Mouse (Mus musculus) frontal cortex, postnatal 14 days (tissue): Measurements from ENCODE around the gene Stum.
"Not testable (repeated sequence)": the region's sequence is repeated elsewhere in the genome, so short reads cannot be mapped to it uniquely, and the experiment has no call there.

Experiments used
- DNase-seq, 2 experiments: peaks; one replicate each; pipeline ENCODE4 v3.0.0; 2022; ENCODE audit warnings: low spot score in 2 of 2

The Stum gene

DNA sequence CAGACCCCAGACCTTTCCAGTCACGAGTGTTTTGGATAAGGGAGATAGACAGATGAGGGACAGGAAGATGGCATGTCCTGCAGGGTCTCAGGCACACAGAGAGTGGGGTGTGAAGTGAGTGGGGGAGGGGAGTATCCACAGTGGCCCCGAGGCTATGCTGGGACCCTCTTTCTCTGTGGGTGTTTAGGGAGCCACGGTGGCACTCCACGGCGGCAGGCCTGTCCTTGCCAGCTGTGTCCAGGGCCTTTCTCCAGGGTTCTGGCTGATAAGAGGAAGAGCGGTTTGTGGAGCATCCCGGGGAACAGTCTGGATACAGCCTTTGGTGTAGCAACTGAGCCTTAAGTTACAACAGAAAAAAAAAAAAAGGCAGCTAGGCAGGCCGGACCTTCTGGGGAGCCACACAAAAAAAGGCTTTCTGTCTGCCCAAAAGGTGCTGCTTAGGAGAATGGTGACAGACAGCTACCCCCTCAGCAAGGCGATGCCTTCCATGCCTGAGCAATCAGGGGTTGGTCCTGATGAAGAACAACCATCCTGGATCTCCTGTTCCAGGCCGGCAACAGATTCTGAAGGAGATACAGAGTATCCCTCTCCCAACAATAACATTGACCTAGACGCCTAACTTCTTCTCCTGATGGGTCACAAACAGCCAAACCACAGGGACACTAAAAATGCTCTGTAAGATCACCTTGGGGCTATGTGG, 76.8 kb downstream of the Stum start:
- no peak for DNase-seq

DNA sequence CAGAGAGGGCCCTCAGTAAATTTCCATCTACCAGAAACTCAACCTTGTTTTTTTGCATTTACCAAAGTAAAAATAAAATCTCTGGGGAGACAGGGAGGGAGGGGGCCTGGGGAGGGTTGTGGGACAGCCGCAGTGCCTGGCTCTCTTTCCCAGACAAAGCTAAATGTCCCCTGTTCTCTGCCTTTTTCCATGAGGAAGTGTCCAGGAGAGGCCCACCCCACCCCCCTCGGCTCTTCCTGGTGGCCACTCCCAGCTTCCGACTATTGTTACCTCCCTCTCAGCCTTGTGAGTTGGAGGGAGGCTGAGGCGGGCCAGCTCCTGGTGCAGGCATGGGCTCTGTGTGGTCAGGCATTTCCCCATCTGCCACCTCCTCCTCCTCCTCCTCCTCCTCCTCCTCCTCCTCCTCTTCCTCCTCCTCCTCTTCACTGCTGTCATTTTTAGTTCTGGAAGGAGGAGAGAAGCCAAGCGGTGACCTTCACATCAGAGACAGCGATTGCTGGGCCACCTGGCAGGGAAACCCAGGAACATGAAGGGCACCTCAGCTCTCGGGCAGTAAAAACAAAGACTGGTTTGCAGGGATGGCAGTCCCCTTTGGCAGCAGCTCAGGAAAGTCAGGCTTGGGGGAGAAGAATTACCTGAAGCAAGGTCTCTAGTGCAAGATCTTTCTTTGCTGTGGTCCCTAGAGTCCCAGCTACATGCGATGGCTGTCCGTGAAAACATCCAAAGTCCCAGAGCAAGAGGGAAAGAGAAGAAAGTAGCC, 77.5 kb downstream of the Stum start:
- DNase-seq, result no peak

DNA sequence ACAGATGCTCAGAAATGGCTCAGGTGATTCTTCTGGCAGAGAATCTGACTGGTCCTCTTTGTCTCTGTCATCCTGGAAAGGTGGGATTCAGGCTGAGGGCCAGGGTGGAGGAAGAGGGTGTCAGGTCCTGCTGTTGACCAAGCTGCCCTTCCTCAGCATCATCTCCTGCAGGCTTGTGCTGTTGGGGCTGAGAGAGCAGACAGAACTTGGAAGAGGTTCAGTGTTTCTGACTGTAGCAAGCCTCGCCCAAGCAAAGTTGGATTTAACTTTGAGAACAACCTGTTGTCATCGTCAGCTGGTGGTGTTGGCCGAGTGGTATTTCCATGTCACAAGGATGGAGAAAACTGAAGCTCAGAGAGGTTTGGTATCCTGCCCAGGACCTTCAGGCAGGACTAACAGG, 78.6 kb downstream of the Stum start:
- no peak for DNase-seq

DNA sequence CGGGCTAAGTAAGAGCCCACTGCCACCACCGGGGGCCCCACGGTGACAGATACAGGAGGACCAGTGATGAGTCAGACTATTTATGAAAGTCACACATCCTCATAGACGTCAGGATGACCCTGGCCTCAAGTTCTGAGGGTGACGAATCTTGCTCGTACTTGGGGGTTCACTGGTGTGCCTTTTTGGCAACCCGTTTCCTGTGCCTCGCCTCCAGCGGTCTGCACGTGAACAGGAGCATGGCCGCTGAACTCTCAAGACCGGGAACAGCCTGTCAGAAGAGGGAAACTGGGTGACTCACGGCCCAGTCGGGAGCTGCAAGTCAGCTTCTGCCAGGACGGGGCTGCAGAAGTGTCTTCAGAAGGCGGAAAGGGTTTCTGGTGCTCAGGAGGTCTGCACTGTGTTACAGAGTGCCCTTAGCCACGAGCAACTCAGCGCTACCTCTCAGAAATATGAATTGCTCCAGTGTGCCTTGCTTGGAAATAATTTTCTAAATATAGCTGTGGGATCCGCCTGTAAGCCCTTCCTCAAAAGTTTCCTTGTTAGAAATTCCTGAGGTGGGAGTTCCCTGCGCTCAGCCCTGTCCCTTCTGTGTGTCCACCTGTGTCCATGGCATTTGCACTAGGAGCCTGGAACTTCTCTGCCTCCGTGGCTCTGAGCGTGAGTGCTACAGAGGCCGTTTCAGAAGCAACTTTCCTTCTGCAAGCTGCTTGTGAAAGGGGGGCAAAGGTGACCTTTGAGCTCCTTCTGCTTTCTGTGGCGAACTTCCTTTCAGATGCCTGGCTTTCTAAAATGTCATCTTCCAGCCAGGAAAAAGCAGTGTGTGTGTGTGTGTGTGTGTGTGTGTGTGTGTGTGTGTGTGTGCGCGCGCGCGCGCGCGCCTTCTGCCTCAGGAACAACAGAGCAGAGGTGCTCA, 79.4 kb downstream of the Stum start:
- DNase-seq, result no peak

DNA sequence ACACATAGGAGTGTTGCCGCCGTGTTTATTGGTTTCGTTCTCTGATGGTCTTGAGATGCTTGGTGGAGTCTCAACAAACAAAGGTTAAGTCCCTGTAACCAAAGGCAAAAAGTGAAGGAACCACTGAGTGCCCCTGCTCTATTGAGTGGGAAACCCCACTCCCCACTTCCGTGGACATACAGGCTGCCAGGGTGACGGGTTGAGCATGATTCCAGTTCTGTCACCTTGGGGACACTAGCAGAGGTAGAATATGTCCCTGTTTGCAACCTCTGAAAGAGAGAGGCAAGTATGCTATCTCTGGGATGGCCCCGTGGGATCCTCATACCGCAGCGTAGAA, 80.0 kb downstream of the Stum start:
- no peak for DNase-seq

DNA sequence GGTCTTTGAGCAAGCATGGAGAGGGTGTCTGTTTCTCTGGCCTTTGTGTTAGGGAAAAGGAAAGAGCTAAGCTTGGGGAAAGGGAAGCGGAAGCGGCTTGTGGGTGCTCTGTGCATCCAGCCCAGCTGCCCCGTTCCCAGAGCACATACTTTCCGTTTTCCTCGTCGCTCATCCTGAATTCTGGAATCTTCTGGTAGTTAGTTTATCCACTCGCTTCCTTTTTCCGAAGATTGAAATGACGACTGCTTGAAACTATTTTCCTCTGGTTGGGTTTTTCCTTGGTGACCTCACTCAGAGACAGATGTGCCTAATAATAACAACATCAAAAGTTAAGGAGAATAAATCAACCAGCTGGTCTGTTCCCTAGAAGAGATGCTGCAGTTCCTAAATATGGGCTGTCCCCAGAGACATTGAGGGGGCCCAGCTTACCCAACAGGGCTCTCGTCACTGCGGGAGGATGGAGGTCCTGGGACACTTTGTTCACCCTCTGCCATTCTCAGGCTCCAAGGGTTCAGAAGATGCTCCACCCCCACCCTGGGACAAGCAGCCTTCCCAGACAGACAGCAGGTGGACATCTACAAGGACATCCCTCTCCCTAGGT, 80.7 kb downstream of the Stum start:
- DNase-seq, result no peak

DNA sequence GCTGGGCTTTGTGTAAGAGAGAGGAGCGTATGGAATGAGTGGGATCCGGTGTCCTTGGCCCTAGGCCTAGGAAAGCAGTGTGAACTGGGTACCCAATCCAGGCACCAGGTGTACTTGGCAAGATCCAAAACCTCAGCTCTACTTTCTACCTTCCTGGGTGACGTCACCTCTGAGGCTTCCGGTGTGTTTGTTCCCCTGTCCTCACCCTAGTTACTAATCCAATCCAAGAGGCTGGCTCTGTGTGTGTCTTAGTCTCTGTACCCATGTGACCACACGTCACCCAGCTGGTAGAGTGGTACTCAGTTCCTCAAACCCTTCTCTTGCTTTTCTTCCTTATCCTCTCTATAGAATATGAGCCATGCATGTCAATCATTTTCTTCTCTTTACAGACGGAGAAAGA, 81.6 kb downstream of the Stum start:
- DNase-seq, result no peak

DNA sequence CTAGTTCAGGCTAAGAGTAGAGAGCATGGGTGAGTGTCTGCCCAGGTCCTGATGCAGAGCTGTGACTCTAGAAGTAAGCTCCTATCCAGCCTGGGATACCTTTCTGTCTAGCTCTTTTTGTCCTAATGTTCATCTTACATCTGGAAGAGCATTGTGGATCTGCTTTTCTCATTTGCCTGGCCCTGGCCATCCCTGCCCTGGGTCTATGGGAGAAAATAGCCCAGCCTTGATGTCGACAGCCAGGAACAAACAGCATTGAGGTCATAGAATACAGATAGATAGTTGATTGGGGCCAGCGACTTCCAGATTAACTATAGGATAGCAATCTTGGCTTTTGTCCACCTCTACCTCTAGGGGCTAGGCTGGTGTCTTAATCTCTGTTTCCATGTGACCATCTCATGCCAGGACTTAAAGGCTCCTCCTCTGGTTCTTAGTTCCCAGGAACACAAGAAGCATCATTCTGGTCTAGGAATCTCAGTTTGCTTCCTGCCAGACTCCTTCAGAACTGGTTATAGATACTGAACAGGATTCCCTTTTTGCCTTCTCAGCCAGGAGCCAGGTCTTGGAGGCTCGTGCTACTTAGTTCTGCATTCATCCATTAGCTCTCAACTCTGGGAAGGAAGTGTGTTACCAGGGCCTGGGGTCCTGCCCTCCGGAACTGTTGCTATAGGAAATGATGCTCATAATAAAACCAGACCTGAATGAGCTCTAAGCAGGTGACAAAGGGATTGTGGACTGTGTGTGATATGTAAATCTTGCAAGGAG, 82.4 kb downstream of the Stum start:
- no peak for DNase-seq

DNA sequence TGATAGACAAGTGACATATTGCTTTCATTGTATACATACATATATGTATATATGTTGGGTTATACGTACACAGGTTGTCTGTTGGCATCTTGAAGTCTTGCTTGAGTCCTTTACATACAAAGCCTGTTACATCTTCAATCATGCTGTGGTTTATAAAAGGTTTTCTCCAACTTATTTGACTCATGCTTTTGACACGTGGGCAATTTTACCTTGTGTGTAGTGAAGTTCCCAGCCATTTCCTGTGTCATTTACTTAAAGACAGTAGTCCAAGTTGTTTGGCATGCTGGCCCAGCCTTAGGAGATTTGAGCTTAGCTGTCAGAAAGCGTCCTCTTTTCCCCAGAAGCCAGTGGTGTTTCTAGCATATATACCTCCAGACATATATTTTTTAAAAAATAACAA, 84.9 kb downstream of the Stum start:
- no peak for DNase-seq

DNA sequence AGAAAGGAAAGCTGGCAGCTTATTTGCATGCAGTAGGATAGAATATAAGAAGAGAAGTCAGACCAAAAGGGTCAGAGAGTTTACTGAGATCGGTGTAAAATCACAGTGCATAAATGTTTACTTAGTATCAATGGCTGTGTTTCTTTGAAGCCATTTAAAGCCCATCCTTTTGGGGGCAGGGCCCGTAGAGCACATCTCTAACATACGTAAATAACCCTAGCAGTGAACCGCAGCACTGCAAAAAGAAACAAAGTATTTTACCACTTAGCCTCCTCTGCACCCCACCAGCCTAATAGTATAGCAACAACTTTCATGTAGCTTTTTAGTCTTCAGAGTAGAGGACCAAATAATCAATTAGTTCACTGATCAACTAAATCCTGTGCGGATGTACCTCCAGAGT, 85.6 kb downstream of the Stum start:
- no peak for DNase-seq

DNA sequence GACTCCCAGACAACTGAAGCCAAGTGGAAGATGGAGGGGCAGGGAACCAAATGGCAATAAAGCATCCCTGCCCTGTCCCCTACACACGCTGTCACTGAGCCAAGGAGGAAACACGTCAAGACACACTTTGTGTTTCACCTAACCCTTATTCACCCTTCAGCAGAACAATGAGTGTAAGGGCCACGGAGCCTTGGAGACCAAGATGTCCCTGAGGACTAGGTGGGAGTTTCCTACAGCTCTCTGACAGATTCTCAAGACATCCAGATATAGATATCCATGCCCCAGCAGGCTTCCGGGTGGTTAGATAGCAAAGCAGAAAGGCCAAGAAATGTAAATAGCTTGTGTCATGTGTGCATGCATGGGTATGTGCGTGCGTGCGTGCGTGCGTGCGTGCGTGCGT, 89.4 kb downstream of the Stum start:
- DNase-seq, result no peak

DNA sequence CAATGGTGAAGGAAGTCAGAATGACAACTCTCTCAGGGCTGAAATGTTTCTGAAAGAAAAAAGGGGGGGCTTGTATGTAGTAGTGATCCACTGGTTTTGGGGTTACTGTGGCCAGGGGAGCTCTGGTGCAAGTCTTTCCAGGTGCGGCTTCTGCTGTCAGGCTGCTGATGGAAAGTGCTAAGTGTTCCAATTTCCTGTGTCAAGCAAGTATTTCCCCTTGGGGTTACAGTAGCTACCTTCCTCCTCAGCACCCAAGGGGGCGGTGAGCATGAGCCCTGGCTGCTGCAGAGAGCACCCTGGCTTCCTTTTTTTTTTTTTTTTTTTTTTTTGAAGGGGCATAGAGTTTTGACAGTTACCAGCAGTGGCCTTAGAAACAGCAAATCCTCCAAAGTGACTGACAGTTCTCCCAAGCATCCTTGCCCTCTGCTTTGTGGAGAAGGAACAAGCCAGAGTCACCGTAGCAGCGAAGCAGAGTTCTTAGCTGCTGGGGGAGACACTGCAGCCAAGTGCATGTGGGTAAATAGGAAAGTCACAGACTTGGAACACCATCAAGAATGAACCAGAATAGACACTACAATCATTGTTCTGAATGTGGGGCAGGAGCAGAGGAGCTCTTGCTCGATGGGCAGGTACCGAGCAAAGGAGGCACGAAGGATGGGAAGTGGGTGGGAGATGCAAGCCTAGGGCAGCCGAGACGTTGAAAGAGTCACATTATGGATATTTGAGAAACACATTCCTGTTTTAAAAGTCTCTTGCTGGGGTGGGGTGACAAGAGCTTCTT, 90.1 kb downstream of the Stum start:
- DNase-seq, result no peak

DNA sequence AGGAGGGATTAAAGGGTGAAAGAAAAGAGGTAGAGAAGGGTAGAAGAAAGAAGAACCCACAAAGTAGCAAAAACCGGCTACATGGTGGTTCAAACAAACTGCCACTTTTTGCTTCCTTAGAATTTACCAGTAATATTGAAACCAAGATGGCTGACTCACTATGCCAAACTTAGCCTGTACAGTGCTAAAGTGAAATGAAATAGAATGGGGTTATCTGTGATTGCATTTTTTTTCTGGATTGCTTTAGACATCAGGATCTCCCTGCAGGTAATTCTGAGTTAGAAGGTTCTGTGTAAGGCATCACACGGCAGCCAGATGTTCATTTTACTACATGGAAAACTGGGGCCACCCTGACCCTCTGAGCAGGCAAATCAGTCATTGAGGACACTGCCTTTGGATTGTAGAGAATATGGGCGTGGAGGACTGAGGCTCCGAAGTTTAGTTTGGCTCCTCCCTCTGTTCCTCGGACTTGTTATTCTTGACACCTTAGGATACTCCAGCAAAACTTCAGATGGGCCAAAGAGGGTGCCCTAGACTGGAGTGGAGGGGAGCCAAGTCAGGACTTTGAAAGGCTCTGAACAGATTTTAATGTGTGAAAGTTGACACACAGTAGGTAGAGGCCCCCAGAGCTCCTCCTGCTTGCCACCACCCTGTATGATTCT, 91.0 kb downstream of the Stum start:
- DNase-seq, result no peak

DNA sequence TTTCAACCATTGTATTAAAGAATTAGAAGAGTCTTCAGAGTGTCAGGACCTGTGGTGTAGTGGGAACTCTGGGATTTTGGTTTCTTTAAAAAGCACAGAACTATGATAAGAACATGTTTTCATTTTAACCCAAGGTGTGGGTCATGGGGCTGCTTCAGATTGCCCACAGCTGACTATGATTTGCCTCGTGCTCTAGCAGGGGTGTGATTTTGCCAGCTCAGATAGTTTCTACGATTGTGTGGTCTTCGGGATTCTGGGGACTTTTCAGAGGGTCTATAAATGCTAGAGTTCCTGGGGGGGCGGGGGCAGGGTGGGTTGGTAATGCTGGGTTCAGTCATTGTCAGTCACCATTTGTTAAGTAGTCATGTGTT, 91.7 kb downstream of the Stum start:
- no peak for DNase-seq

DNA sequence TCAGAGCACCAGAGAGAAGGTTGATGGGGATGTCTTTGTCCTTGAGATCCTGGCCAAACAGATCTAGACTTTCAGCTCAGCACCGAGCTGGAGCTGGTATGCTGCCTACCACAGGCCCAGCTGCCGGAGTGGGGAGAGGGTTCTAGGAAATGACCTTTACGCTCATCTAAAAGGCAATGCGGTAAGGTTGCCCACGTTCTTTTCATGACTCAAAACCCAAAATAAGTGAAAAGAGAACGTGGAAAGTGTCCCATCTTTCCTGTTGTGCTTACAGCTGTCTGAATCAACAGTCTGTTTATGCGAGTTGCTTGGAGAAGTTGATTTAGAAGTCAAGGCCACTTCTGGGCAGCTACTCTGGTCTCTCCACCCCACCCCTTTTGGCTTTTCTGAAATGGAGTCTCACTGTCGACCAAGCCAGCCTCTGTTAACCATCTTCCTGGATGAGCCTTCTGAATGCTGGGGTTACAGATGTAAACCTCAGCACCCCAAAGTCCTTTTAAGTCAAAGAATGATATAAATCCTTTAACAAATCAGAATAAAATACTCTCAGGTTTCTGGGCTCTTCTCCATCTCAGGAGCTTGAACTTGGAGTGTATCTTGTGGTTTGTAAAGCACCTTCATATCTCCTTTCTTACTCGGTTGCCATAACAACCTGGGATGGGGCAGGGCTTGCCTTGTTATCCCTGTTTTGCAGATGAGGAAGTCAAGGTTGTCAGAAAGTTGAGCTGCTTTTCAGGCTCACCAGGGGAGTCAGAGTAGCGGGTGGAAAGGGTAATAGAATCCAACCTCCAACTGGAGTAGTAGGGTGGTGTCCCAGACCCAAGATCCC, 92.3 kb downstream of the Stum start:
- DNase-seq, result no peak

DNA sequence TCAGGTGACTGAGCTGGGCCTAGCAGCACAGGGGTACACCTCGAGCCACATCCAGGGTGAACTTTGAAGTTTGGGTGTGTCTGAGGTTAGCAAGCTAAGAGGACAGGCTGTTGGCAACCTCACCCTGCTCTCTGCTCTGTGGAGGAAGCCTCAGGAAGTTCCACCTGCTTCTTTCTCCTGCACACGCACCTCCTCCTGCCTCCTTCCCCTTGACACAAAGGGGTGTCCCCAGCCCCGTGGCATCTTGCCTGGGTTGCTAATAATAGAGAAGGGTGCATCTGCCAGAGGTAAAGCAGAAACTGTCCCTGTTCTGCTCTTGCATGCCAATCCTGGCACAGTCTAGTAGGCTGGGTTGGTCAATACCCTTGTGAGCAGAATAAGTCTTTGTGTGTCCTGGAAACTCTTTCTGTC, 93.0 kb downstream of the Stum start:
- DNase-seq, result no peak

DNA sequence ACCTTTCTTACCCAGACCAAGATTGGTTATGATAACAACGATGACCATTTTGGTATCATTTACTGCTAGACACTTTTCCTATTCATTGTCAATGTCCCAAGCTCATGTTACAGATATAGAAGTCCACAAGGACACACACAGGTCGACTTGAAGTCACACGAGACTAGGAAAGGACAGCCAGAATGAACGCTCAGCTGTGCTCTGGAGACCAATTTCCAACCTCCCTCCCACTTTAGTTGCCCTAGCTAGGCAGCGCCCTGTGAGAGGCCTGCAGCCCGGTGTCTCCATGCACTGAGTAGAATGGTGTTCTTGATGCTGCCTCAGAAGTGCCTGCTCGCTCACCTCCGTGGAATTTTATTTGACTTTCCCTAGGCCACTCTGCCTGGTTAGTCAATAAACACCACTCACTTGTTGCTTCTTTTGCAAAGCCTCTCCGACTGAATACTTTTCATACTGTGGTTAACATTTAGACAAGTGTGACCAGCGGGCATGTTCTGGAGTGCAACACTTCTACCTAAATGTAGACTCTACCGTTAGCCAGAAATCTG, 94.0 kb downstream of the Stum start:
- not testable (repeated sequence) for DNase-seq

DNA sequence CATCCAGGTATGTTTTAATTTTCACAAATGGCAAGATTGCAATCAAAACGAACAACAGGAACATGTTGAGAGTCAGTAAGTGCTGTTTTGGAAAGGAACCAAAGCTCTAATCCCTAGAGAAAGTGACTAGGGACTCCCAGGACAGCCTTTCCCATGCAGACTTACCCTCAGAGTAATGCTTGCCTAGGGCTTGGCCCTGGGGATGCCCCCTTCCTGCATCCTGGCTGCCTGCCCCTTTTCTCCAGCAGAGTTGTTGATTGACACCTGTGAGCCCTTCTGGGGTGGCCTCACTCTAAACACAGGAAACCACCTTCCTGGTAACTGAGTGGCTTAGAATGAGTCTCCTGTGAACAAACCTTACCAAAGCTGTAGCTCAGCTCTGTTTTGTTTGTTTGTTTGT, 94.8 kb downstream of the Stum start:
- no peak for DNase-seq
